Mouse (Mus musculus) midbrain, embryonic 10.5 days (tissue): Measurements from ENCODE around the gene Ttyh2. TPM values are rescaled to one million over a fixed set of nuclear protein-coding genes. Genes with fewer than 3 reads are reported as not detected.

Source experiments
- DNase-seq: peaks from one replicate; pipeline ENCODE4 v3.0.0-alpha.2; 2017; ENCODE audit warnings: low spot score
- H3K27ac ChIP-seq: fragments of 300-500 bp; sonication (generic); replicated peaks from 2 replicates; pipeline ENCODE4 v1.5.1; 2016; ENCODE audit warnings: mild to moderate bottlenecking
- H3K27me3 ChIP-seq: fragments of 300-500 bp; sonication (generic); 2 replicates; pipeline ENCODE4 v1.6.1; 2016; ENCODE audit warnings: low read depth, mild to moderate bottlenecking; ENCODE audit not compliant: poor library complexity, severe bottlenecking
- H3K36me3 ChIP-seq: fragments of 300-500 bp; sonication (generic); 2 replicates; pipeline ENCODE4 v1.6.1; 2016; ENCODE audit warnings: mild to moderate bottlenecking, moderate library complexity
- H3K4me1 ChIP-seq: fragments of 300-500 bp; sonication (generic); 2 replicates; pipeline ENCODE4 v1.6.1; 2016
- H3K4me3 ChIP-seq: fragments of 300-500 bp; sonication (generic); 2 replicates; pipeline ENCODE4 v1.5.1; 2016; ENCODE audit warnings: mild to moderate bottlenecking, moderate library complexity
- H3K9me3 ChIP-seq: fragments of 300-500 bp; sonication (generic); replicated peaks from 2 replicates; pipeline ENCODE4 v1.6.1; 2016; ENCODE audit warnings: mild to moderate bottlenecking
- WGBS: fragments of 180-500 bp; shearing (Covaris S2); methylation state at CpG from one replicate; pipeline ENCODE4 v1.1.7; 2016; 5-methylcytosine and 5-hydroxymethylcytosine counted together
- polyA plus RNA-seq: library from polyadenylated mRNA; unstranded; fragments of >200 nt; fragmentation: Nextera tagmentation; extraction: Ambion mirVana; gene quantifications from 2 replicates; pipeline ENCODE4 v1.2.1, GENCODE M21; 2016

The Ttyh2 gene
- polyA plus RNA-seq, 1 experiment from 2014 or later: 9.6 TPM

GRCm38 (mm10) chr11:114704071-114704913 is 29.1 kb downstream of the Ttyh2 start:
- peaks cover 11% of the 10 kb centered on the region for H3K36me3 ChIP-seq
- H3K9me3 ChIP-seq: no peaks in the 10 kb centered on the region
- peak overlapping the region; percentile 68 for H3K27ac ChIP-seq
- H3K27me3 ChIP-seq: no peaks in the 10 kb centered on the region
- DNase-seq: no peak
- 64% methylated on average over 22 of the region's 22 CpGs for WGBS
- H3K4me3 ChIP-seq: no peak overlapping the region
- peaks cover 15% of the 10 kb centered on the region for H3K4me1 ChIP-seq

GRCm38 (mm10) chr11:114706358-114706757 is 31.1 kb downstream of the Ttyh2 start:
- Histone ChIP-seq H3K9me3 (no peaks in the 10 kb centered on the region), H3K27me3 (no peaks in the 10 kb centered on the region), H3K27ac (no peak overlapping the region), H3K4me1 (peaks cover 15% of the 10 kb centered on the region), H3K36me3 (peaks cover 15% of the 10 kb centered on the region), H3K4me3 (no peak overlapping the region)
- no peak for DNase-seq
- 87% methylated on average over 5 of the region's 5 CpGs for WGBS

GRCm38 (mm10) chr11:114711393-114711792 is 36.2 kb downstream of the Ttyh2 start:
- Histone ChIP-seq H3K4me1 (peaks cover 7% of the 10 kb centered on the region), H3K27me3 (no peaks in the 10 kb centered on the region), H3K4me3 (no peak overlapping the region), H3K9me3 (no peaks in the 10 kb centered on the region), H3K27ac (no peak overlapping the region), H3K36me3 (peaks cover 15% of the 10 kb centered on the region)
- 96% methylated on average over 3 of the region's 3 CpGs for WGBS
- no peak for DNase-seq

GRCm38 (mm10) chr11:114711861-114712260 is 36.6 kb downstream of the Ttyh2 start:
- Histone ChIP-seq H3K9me3 (no peaks in the 10 kb centered on the region), H3K36me3 (peaks cover 15% of the 10 kb centered on the region), H3K27ac (no peak overlapping the region), H3K4me3 (no peak overlapping the region), H3K4me1 (peaks cover 7% of the 10 kb centered on the region), H3K27me3 (no peaks in the 10 kb centered on the region)
- 90% methylated on average over 12 of the region's 12 CpGs for WGBS
- DNase-seq: no peak

- Histone ChIP-seq H3K36me3 (peaks cover 5% of the 10 kb centered on the region; the same call in 1 of the 2 replicates), H3K27me3 (no peaks in the 10 kb centered on the region), H3K9me3 (no peaks in the 10 kb centered on the region), H3K4me1 (peaks cover 7% of the 10 kb centered on the region), H3K27ac (no peak overlapping the region), H3K4me3 (no peak overlapping the region)
- 94% methylated on average over 6 of the region's 6 CpGs for WGBS
- no peak for DNase-seq
Measured at GRCm38 (mm10) chr11:114714526-114714925, 39.3 kb downstream of the Ttyh2 start.

GRCm38 (mm10) chr11:114715531-114715930 is 40.3 kb downstream of the Ttyh2 start:
- 85% methylated on average over 7 of the region's 7 CpGs for WGBS
- Histone ChIP-seq H3K9me3 (no peaks in the 10 kb centered on the region), H3K36me3 (peaks cover 3% of the 10 kb centered on the region; the same call in 1 of the 2 replicates), H3K27ac (no peak overlapping the region), H3K27me3 (no peaks in the 10 kb centered on the region), H3K4me1 (peaks cover 7% of the 10 kb centered on the region), H3K4me3 (no peak overlapping the region)
- no peak for DNase-seq

- DNase-seq: no peak
- Histone ChIP-seq H3K36me3 (no peaks in the 10 kb centered on the region), H3K4me3 (no peak overlapping the region), H3K27ac (no peak overlapping the region), H3K9me3 (no peaks in the 10 kb centered on the region), H3K27me3 (no peaks in the 10 kb centered on the region), H3K4me1 (0 out of 2 replicates have a peak, but pooled peaks cover 6% of the 10 kb centered on the region)
- WGBS: 91% methylated on average over 10 of the region's 10 CpGs
Measured at GRCm38 (mm10) chr11:114720535-114720934, 45.3 kb downstream of the Ttyh2 start.

- H3K27me3 ChIP-seq: peaks cover 2% of the 10 kb centered on the region; the same call in 1 of the 2 replicates
- H3K4me1 ChIP-seq: peaks cover 14% of the 10 kb centered on the region
- H3K36me3 ChIP-seq: no peaks in the 10 kb centered on the region
- no peak overlapping the region for H3K27ac ChIP-seq
- 83% methylated on average over 8 of the region's 8 CpGs for WGBS
- no peaks in the 10 kb centered on the region for H3K9me3 ChIP-seq
- DNase-seq: no peak
- H3K4me3 ChIP-seq: no peak overlapping the region
Measured at GRCm38 (mm10) chr11:114722438-114722837, 47.2 kb downstream of the Ttyh2 start.

GRCm38 (mm10) chr11:114723030-114723429 is 47.8 kb downstream of the Ttyh2 start:
- H3K27ac ChIP-seq: no peak overlapping the region
- H3K27me3 ChIP-seq: peaks cover 8% of the 10 kb centered on the region
- H3K36me3 ChIP-seq: no peaks in the 10 kb centered on the region
- peaks cover 19% of the 10 kb centered on the region for H3K4me1 ChIP-seq
- H3K9me3 ChIP-seq: no peaks in the 10 kb centered on the region
- DNase-seq: no peak
- no peak overlapping the region for H3K4me3 ChIP-seq
- WGBS: 79% methylated on average over 13 of the region's 13 CpGs

- WGBS: 82% methylated on average over 11 of the region's 11 CpGs
- H3K27ac ChIP-seq: no peak overlapping the region
- no peak for DNase-seq
Measured at GRCm38 (mm10) chr11:114724787-114725590, 49.8 kb downstream of the Ttyh2 start.

GRCm38 (mm10) chr11:114726965-114727825 is 52.0 kb downstream of the Ttyh2 start, which contains the start of gene Dnaic2:
Gene Dnaic2 (plus strand): TSS chr11:114727408.
- Histone ChIP-seq H3K4me1 (peaks cover 38% of the 10 kb centered on the region), H3K27ac (no peak within 1 kb of the TSS), H3K4me3 (peak within 1 kb of the TSS; percentile 50), H3K9me3 (no peaks in the 10 kb centered on the region), H3K36me3 (no peaks in the 10 kb centered on the region), H3K27me3 (peaks cover 26% of the 10 kb centered on the region)
- WGBS: 11% methylated on average over 34 of the region's 34 CpGs
- DNase-seq: peak; percentile 84

More at GRCm38 (mm10) chr11:114724787-114725590, 49.8 kb downstream of the Ttyh2 start:
- H3K4me3 ChIP-seq: no peak overlapping the region
- peaks cover 26% of the 10 kb centered on the region for H3K27me3 ChIP-seq
- no peaks in the 10 kb centered on the region for H3K36me3 ChIP-seq
- peaks cover 38% of the 10 kb centered on the region for H3K4me1 ChIP-seq
- no peaks in the 10 kb centered on the region for H3K9me3 ChIP-seq

- DNase-seq: no peak
- WGBS: 31% methylated on average over 5 of the region's 5 CpGs
- peaks cover 38% of the 10 kb centered on the region for H3K4me1 ChIP-seq
- H3K4me3 ChIP-seq: peak overlapping the region; percentile 50
- no peaks in the 10 kb centered on the region for H3K36me3 ChIP-seq
- peaks cover 26% of the 10 kb centered on the region for H3K27me3 ChIP-seq
- H3K27ac ChIP-seq: no peak overlapping the region
- H3K9me3 ChIP-seq: no peaks in the 10 kb centered on the region
Measured at GRCm38 (mm10) chr11:114727826-114728186, 52.6 kb downstream of the Ttyh2 start.
